Mouse (Mus musculus): ENCODE measurements around the gene Man1a.

DNA sequence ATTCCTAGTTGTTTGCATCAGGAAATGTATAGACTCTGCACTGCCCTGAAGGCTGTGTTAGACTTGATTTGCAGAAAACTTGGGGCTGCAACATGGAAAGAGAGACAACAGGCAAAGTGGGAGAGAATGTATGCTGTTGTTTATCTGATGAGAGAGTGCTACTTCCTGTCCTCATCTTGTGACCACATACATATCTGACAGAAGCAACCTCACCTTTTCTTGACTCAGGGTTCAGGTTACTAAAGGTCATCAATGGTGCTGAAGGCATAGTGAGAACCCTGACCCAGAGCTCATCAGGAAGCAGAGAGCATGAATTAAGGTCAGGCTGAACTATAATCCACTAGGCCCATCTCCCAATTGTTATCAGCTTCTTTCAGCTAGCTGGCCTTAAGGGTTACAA lies 15.7 kb upstream of the Man1a start:
- TF ChIP-seq CTCF (IDR thresholded peaks at IDR 0.05; ENCODE audit: low read depth) (no peak), EP300 (optimal IDR thresholded peaks at IDR 0.05) (no peak)

Data from stomach, postnatal 0 days (tissue).